ENCODE assay signal across 9 mouse cellular contexts in genomic region chr3:121964173-121964572, GRCm38 (mm10). TPM values are rescaled to one million over a fixed set of nuclear protein-coding genes. Genes with fewer than 3 reads are reported as not detected.
DNase-seq lines count a peak whose midpoint lies in the region; ATAC-seq lines count a peak whose summit lies in the region.
"Had no signal": no experiment of that assay in that cellular context is flagged by ENCODE, and none has a peak within 500 bp of the region (broad histone marks: within the 10 kb centered on the region; RNA-seq: fewer than 3 reads in every experiment).

No protein-coding gene starts in this region.

- peak; percentile 48 for DNase-seq in adrenal gland, postnatal 10 days
- no peak for DNase-seq in adrenal gland, adult 18-20 months (ENCODE audit: low spot score in 2 of 2)
- DNase-seq in layer of hippocampus, adult 9-11 months = peak; percentile 8
- no peak for DNase-seq in layer of hippocampus, adult 9-10 months (ENCODE audit: low spot score)
- peak; percentile 76 for DNase-seq in adipocyte (ENCODE audit: low spot score)
- DNase-seq in hindlimb bud, embryonic 11.5 days (ENCODE audit: extremely low spot score, low read depth, low spot score) = peak; percentile 82
- DNase-seq in c-Kit-positive CD71-positive TER-119-positive erythroid progenitor cells, embryonic 14.5 days (ENCODE audit: low spot score) = no peak

- no peak overlapping the region for H3K9ac ChIP-seq in neural tube, embryonic 14.5 days (replicated peaks; ENCODE audit: low read depth, low read length)
- H3K9ac ChIP-seq: heart, embryonic 13.5 days had no signal

- no peak overlapping the region for H3K27ac ChIP-seq in neural tube, embryonic 14.5 days (ENCODE audit: low read depth, low read length)
- H3K27ac ChIP-seq: heart, embryonic 13.5 days had no signal

- H3K36me3 ChIP-seq in neural tube, embryonic 14.5 days (ENCODE audit: control insufficient read depth, insufficient read depth, low read length) = no peaks in the 10 kb centered on the region
- H3K36me3 ChIP-seq: heart, embryonic 13.5 days had no signal

- H3K9me3 ChIP-seq in neural tube, embryonic 14.5 days (ENCODE audit: control insufficient read depth, low read length) = no peaks in the 10 kb centered on the region
- H3K9me3 ChIP-seq: heart, embryonic 13.5 days had no signal

- ATAC-seq in neural tube, embryonic 14.5 days (ENCODE audit: low read depth) = peak; percentile 32

- H3K4me2 ChIP-seq in neural tube, embryonic 14.5 days (ENCODE audit: low read depth, low read length) = no peak overlapping the region
- H3K4me2 ChIP-seq: heart, embryonic 13.5 days had no signal

- H3K27me3 ChIP-seq in neural tube, embryonic 14.5 days (ENCODE audit: control insufficient read depth, insufficient read depth, low read length) = peaks cover 2% of the 10 kb centered on the region; the same call in 1 of the 2 replicates
- H3K27me3 ChIP-seq: heart, embryonic 13.5 days had no signal

- no peak overlapping the region for H3K4me3 ChIP-seq in neural tube, embryonic 14.5 days (ENCODE audit: low read depth, low read length)
- H3K4me3 ChIP-seq: heart, embryonic 13.5 days had no signal

- no peaks in the 10 kb centered on the region for H3K4me1 ChIP-seq in neural tube, embryonic 14.5 days (ENCODE audit: control insufficient read depth, insufficient read depth, low read length)

RNA-seq across cellular contexts. Expression of gene Arhgap29, which starts 11.8 kb away (rescaled TPM):
- 100 to 1,000 TPM in 1 of 2 experiments, 10 to 100 TPM in 1; 90.5 to 102 TPM for total RNA-seq in adrenal gland, postnatal 10 days (2021)
- 10 to 100 TPM; 48.6 to 58.7 TPM for total RNA-seq in adrenal gland, adult 18-20 months (2021)
- 11.3 and 38.5 TPM in 2 replicates for polyA plus RNA-seq in neural tube, embryonic 14.5 days (2014; fragmentation: Nextera tagmentation; extraction: Ambion mirVana)

Comparison
In these comparisons a context has a peak if more than half of its experiments do, and no peak if none do; other contexts are left out.
1. DNase-seq: peak in adrenal gland, postnatal 10 days (single experiment), layer of hippocampus, adult 9-11 months (single experiment), adipocyte (single experiment) and hindlimb bud, embryonic 11.5 days (single experiment); none in adrenal gland, adult 18-20 months (0 of 2), layer of hippocampus, adult 9-10 months (single experiment) and c-Kit-positive CD71-positive TER-119-positive erythroid progenitor cells, embryonic 14.5 days (single experiment).